Mouse (Mus musculus): ENCODE measurements around the gene Abi1. TPM values are rescaled to one million over a fixed set of nuclear protein-coding genes. Genes with fewer than 3 reads are reported as not detected.

Abi1 gene
- polyA plus RNA-seq (2015; fragmentation: Illumina TruSeq; extraction: RNeasy Lipid Tissue Mini Kit (QIAGEN cat#74804); ENCODE audit: insufficient read depth, low replicate concordance), result 171 TPM

GRCm38 (mm10) chr2:23040001-23040646 lies at the start of gene Abi1:
Gene Abi1 (minus strand): TSS chr2:23040241.

GRCm38 (mm10) chr2:23067552-23068369 lies 27.7 kb upstream of the Abi1 start, which contains the start of gene Acbd5:
Gene Acbd5 (plus strand): TSS chr2:23068167.

GRCm38 (mm10) chr2:22895282-22896273 lies 144.5 kb downstream of the Abi1 start, which contains the start of gene Pdss1:
Gene Pdss1 (plus strand): TSS chr2:22895522.

Other genes with a start within 250 kb of the Abi1 start
- 10.2 TPM for gene Pdss1, start 144.7 kb downstream of the Abi1 start, polyA plus RNA-seq (2015; fragmentation: Illumina TruSeq; extraction: RNeasy Lipid Tissue Mini Kit (QIAGEN cat#74804); ENCODE audit: insufficient read depth, low replicate concordance)
- 42.7 TPM for gene Acbd5, start 27.9 kb upstream of the Abi1 start, polyA plus RNA-seq (2015; fragmentation: Illumina TruSeq; extraction: RNeasy Lipid Tissue Mini Kit (QIAGEN cat#74804); ENCODE audit: insufficient read depth, low replicate concordance)
- 2.0 TPM for gene Mastl, start 115.8 kb upstream of the Abi1 start, polyA plus RNA-seq (2015; fragmentation: Illumina TruSeq; extraction: RNeasy Lipid Tissue Mini Kit (QIAGEN cat#74804); ENCODE audit: insufficient read depth, low replicate concordance)
- gene Yme1l1, start 116.1 kb upstream of the Abi1 start, polyA plus RNA-seq (2015; fragmentation: Illumina TruSeq; extraction: RNeasy Lipid Tissue Mini Kit (QIAGEN cat#74804); ENCODE audit: insufficient read depth, low replicate concordance), result 98.5 TPM
- not detected for gene 4931423N10Rik, start 167.2 kb upstream of the Abi1 start, polyA plus RNA-seq (2015; fragmentation: Illumina TruSeq; extraction: RNeasy Lipid Tissue Mini Kit (QIAGEN cat#74804); ENCODE audit: insufficient read depth, low replicate concordance)

Measured in spleen, adult 10 weeks (tissue).